Mouse (Mus musculus) stomach, embryonic 16.5 days (tissue): ENCODE results near the gene Tas1r3. TPM values are rescaled to one million over a fixed set of nuclear protein-coding genes. Genes with fewer than 3 reads are reported as not detected.

ENCODE experiments used
- ATAC-seq: fragments of 200-750 bp; cut with Nextera tagmentation; 2 replicates; pipeline ENCODE4 v1.8.0; 2017; ENCODE audit warnings: moderate number of reproducible peaks, moderate TSS enrichment; ENCODE audit not compliant: insufficient read depth, low FRiP score
- H3K27ac ChIP-seq: fragments of 300-500 bp; sonication (generic); 2 replicates; pipeline ENCODE4 v1.5.1; 2014; ENCODE audit warnings: low read length
- H3K27me3 ChIP-seq: fragments of 300-500 bp; sonication (generic); 2 replicates; pipeline ENCODE4 v1.6.1; 2014; ENCODE audit warnings: low read length, control low read depth, mixed read lengths; ENCODE audit not compliant: control insufficient read depth, insufficient read depth
- H3K36me3 ChIP-seq: fragments of 300-500 bp; sonication (generic); 2 replicates; pipeline ENCODE4 v1.6.1; 2014; ENCODE audit warnings: low read length; ENCODE audit not compliant: control insufficient read depth, insufficient read depth
- H3K4me1 ChIP-seq: fragments of 300-500 bp; sonication (generic); 2 replicates; pipeline ENCODE4 v1.6.1; 2014; ENCODE audit warnings: low read length, control low read depth, mixed read lengths; ENCODE audit not compliant: control insufficient read depth, insufficient read depth
- H3K4me2 ChIP-seq: fragments of 300-500 bp; sonication (generic); 2 replicates; pipeline ENCODE4 v1.6.1; 2014; ENCODE audit warnings: low read depth, low read length, mixed read lengths
- H3K4me3 ChIP-seq: fragments of 300-500 bp; sonication (generic); replicated peaks from 2 replicates; pipeline ENCODE4 v1.5.1; 2014; ENCODE audit warnings: mild to moderate bottlenecking, low read length
- H3K9ac ChIP-seq: fragments of 300-500 bp; sonication (generic); 2 replicates; pipeline ENCODE4 v1.6.1; 2014; ENCODE audit warnings: low read length
- H3K9me3 ChIP-seq: fragments of 300-500 bp; sonication (generic); replicated peaks from 2 replicates; pipeline ENCODE4 v1.6.1; 2016; ENCODE audit warnings: low read length, control low read depth; ENCODE audit not compliant: control insufficient read depth
- WGBS: fragments of 180-500 bp; shearing (Covaris S2); extraction: QIAGEN DNeasy Blood & Tissue Kit; methylation state at CpG from one replicate; pipeline ENCODE4 v1.1.7; 2014; 5-methylcytosine and 5-hydroxymethylcytosine counted together
- polyA plus RNA-seq: library from polyadenylated mRNA; unstranded; fragments of >200 nt; fragmentation: Nextera tagmentation; extraction: Ambion mirVana; gene quantifications from 2 replicates; pipeline ENCODE4 v1.2.1, GENCODE M21; 2015

The Tas1r3 gene
- polyA plus RNA-seq, 1 experiment from 2014 or later, result 0.35 TPM

GRCm38 (mm10) chr4:155868614-155869298 lies 5.6 kb upstream of the Tas1r3 start:
- H3K36me3 ChIP-seq, result peaks cover 10% of the 10 kb centered on the region
- H3K27me3 ChIP-seq, result no peaks in the 10 kb centered on the region
- peak overlapping the region; percentile 48; the same call in 1 of the 2 replicates for H3K27ac ChIP-seq
- peaks cover 7% of the 10 kb centered on the region; the same call in 1 of the 2 replicates for H3K4me1 ChIP-seq
- H3K9me3 ChIP-seq, result no peaks in the 10 kb centered on the region
- H3K4me3 ChIP-seq, result peak overlapping the region; percentile 84
- peak overlapping the region; percentile 74 for H3K4me2 ChIP-seq
- ATAC-seq, result peak; percentile 44
- H3K9ac ChIP-seq, result peak overlapping the region; percentile 81
- 6% methylated on average over 22 of the region's 22 CpGs for WGBS

- WGBS, result 88% methylated on average over 7 of the region's 7 CpGs
- no peak overlapping the region for H3K4me3 ChIP-seq
- H3K9me3 ChIP-seq, result no peaks in the 10 kb centered on the region
- H3K36me3 ChIP-seq, result peaks cover 4% of the 10 kb centered on the region; the same call in 1 of the 2 replicates
- H3K9ac ChIP-seq, result no peak overlapping the region
- H3K4me2 ChIP-seq, result no peak overlapping the region
- H3K4me1 ChIP-seq, result no peaks in the 10 kb centered on the region
- ATAC-seq, result no peak
- H3K27me3 ChIP-seq, result no peaks in the 10 kb centered on the region
- no peak overlapping the region for H3K27ac ChIP-seq
Observed at GRCm38 (mm10) chr4:155861787-155862186, 1.4 kb downstream of the Tas1r3 start.

DNA sequence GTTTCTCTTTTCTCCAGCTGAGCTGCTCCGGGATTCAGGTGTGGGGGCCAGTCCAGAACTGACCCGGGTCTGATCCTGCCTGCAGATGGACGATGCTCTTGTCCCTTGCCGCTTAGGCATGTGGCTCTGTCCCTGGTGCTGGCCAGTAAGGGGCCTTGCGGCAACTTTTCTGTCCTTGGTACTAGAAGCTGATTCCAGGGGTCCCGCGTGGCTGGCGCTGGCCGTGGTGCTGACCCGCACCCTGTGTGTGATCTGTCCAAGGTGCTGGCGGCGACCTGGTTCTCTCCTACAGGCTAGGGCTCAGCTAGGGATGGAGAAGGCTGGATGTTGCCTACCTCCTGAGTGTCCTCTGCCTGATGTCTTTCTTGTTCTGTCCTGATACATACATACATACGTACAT lies 3.8 kb downstream of the Tas1r3 start:
- no peak overlapping the region for H3K4me2 ChIP-seq
- no peaks in the 10 kb centered on the region for H3K27me3 ChIP-seq
- H3K4me1 ChIP-seq, result no peaks in the 10 kb centered on the region
- peak; percentile 19; the same call in 1 of the 2 replicates for ATAC-seq
- no peaks in the 10 kb centered on the region for H3K9me3 ChIP-seq
- peaks cover 17% of the 10 kb centered on the region; the same call in 1 of the 2 replicates for H3K36me3 ChIP-seq
- no peak overlapping the region for H3K4me3 ChIP-seq
- no peak overlapping the region for H3K9ac ChIP-seq
- no peak overlapping the region for H3K27ac ChIP-seq
- 18% methylated on average over 13 of the region's 13 CpGs for WGBS

GRCm38 (mm10) chr4:155856881-155857280 lies 6.3 kb downstream of the Tas1r3 start:
- Histone ChIP-seq H3K4me2 (no peak overlapping the region), H3K4me3 (no peak overlapping the region), H3K36me3 (peaks cover 20% of the 10 kb centered on the region), H3K9ac (no peak overlapping the region), H3K27me3 (no peaks in the 10 kb centered on the region), H3K9me3 (no peaks in the 10 kb centered on the region), H3K4me1 (no peaks in the 10 kb centered on the region), H3K27ac (no peak overlapping the region)
- no peak for ATAC-seq
- WGBS, result 81% methylated on average over 3 of the region's 3 CpGs

DNA sequence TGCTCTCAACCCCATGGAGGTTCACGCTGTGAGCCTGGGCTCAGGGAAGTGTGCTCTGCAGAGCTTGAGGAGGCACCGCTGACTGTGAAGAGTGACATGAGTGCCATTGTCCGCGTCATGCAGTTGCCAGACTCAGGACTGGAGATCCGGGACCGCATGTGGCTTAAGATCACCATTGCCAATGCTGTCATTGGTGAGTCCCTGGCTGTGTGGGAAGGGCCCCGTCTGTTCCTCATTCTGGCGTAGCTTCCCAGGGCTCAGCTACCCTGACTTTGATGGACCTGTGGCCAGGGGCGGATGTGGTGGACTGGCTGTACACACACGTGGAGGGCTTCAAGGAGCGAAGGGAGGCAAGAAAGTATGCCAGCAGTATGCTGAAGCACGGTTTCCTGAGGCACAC lies 7.1 kb downstream of the Tas1r3 start:
- Histone ChIP-seq H3K9ac (no peak overlapping the region), H3K4me1 (no peaks in the 10 kb centered on the region), H3K4me3 (no peak overlapping the region), H3K9me3 (no peaks in the 10 kb centered on the region), H3K4me2 (no peak overlapping the region), H3K27ac (no peak overlapping the region), H3K27me3 (no peaks in the 10 kb centered on the region), H3K36me3 (peaks cover 20% of the 10 kb centered on the region)
- no peak for ATAC-seq
- WGBS, result 90% methylated on average over 12 of the region's 12 CpGs

DNA sequence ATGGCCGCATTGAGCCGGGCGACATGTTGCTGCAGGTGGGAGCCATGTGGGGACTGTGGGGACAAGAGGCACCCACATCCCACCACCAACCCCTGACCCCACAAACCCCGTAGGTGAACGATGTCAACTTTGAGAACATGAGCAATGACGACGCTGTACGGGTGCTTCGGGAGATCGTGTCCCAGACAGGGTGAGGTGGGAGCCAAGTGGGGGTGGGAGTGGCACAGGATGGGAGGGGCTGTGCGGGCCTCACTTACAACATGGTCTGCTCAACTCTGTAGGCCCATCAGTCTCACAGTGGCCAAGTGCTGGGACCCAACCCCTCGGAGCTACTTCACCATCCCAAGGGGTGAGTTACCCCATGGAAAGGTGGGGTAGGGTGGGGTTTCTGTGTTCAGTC lies 8.2 kb downstream of the Tas1r3 start:
- 95% methylated on average over 12 of the region's 12 CpGs for WGBS
- Histone ChIP-seq H3K4me2 (no peak overlapping the region), H3K9ac (no peak overlapping the region), H3K4me1 (no peaks in the 10 kb centered on the region), H3K4me3 (no peak overlapping the region), H3K27ac (no peak overlapping the region), H3K36me3 (peaks cover 20% of the 10 kb centered on the region), H3K9me3 (no peaks in the 10 kb centered on the region), H3K27me3 (no peaks in the 10 kb centered on the region)
- no peak for ATAC-seq

GRCm38 (mm10) chr4:155853421-155853820 lies 9.7 kb downstream of the Tas1r3 start:
- H3K27me3 ChIP-seq, result no peaks in the 10 kb centered on the region
- H3K36me3 ChIP-seq, result peaks cover 20% of the 10 kb centered on the region
- no peak overlapping the region for H3K27ac ChIP-seq
- peaks cover 13% of the 10 kb centered on the region for H3K4me1 ChIP-seq
- 83% methylated on average over 9 of the region's 9 CpGs for WGBS
- H3K4me3 ChIP-seq, result no peak overlapping the region
- H3K9me3 ChIP-seq, result no peaks in the 10 kb centered on the region
- H3K9ac ChIP-seq, result no peak overlapping the region
- no peak overlapping the region for H3K4me2 ChIP-seq
- ATAC-seq, result no peak

- no peak overlapping the region for H3K4me2 ChIP-seq
- no peaks in the 10 kb centered on the region for H3K9me3 ChIP-seq
- H3K36me3 ChIP-seq, result peaks cover 20% of the 10 kb centered on the region
- no peaks in the 10 kb centered on the region for H3K27me3 ChIP-seq
- H3K4me3 ChIP-seq, result no peak overlapping the region
- WGBS, result 67% methylated on average over 2 of the region's 2 CpGs
- H3K27ac ChIP-seq, result no peak overlapping the region
- no peak overlapping the region for H3K9ac ChIP-seq
- no peak for ATAC-seq
- peaks cover 17% of the 10 kb centered on the region for H3K4me1 ChIP-seq
Observed at GRCm38 (mm10) chr4:155851951-155852411, 11.2 kb downstream of the Tas1r3 start.

DNA sequence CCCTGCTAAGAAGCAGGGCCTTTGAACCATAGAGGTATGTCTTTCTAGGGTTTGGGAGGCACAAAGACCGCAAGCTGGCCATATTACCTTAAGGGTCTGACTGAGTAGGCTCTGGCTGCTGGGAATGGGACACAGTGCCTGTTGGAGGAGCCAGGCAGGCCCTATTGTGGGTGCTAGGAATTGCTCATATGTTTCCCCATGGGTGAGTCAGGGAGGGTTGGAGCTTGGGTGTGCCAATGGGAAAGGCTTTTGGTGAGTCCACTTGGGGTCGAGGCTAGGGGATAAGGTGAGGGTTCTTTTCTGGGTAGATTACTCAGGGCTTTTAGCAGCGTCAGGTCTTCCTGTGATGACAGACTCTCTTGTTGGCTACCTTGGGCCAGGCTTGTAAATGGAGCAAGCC lies 11.8 kb downstream of the Tas1r3 start:
- no peaks in the 10 kb centered on the region for H3K9me3 ChIP-seq
- no peak for ATAC-seq
- no peak overlapping the region for H3K4me3 ChIP-seq
- H3K27ac ChIP-seq, result no peak overlapping the region
- peaks cover 20% of the 10 kb centered on the region for H3K36me3 ChIP-seq
- no peak overlapping the region for H3K4me2 ChIP-seq
- no peak overlapping the region for H3K9ac ChIP-seq
- no peaks in the 10 kb centered on the region for H3K27me3 ChIP-seq
- peaks cover 23% of the 10 kb centered on the region for H3K4me1 ChIP-seq
- 82% methylated on average over 3 of the region's 3 CpGs for WGBS
